Mouse (Mus musculus): Measurements from ENCODE around the gene Creb3. TPM values are rescaled to one million over a fixed set of nuclear protein-coding genes. Genes with fewer than 3 reads are reported as not detected.

The Creb3 gene
- polyA plus RNA-seq, 1 experiment, result 133 TPM

GRCm38 (mm10) chr4:43553891-43554290 lies 8.2 kb upstream of the Creb3 start:
- Histone ChIP-seq H3K4me1 (ENCODE audit: control insufficient read depth, insufficient read depth, insufficient read length, low read length) (peaks cover 6% of the 10 kb centered on the region; the same call in 1 of the 2 replicates), H3K36me3 (ENCODE audit: control insufficient read depth, insufficient read depth, low read length) (peaks cover 74% of the 10 kb centered on the region), H3K4me3 (ENCODE audit: low read depth, low read length) (no peak overlapping the region), H3K27ac (ENCODE audit: insufficient read depth, low read depth, low read length) (no peak overlapping the region), H3K27me3 (ENCODE audit: control insufficient read depth, insufficient read depth, low read length) (no peaks in the 10 kb centered on the region)
- no peak for TF ChIP-seq CTCF (IDR thresholded peaks at IDR 0.05; ENCODE audit: extremely low read depth, insufficient read length, insufficient replicate concordance, low read depth, low read length)
- TF ChIP-seq POLR2A (IDR thresholded peaks at IDR 0.05; ENCODE audit: low read depth, low read length), result no peak

- H3K4me3 ChIP-seq (ENCODE audit: low read depth, low read length), result no peak overlapping the region
- WGBS, result 91% methylated on average over 7 of the region's 7 CpGs
- no peaks in the 10 kb centered on the region for H3K27me3 ChIP-seq (ENCODE audit: control insufficient read depth, insufficient read depth, low read length)
- TF ChIP-seq POLR2A (IDR thresholded peaks at IDR 0.05; ENCODE audit: low read depth, low read length), result no peak
- TF ChIP-seq CTCF (IDR thresholded peaks at IDR 0.05; ENCODE audit: extremely low read depth, insufficient read length, insufficient replicate concordance, low read depth, low read length), result no peak
- no peak overlapping the region for H3K27ac ChIP-seq (ENCODE audit: insufficient read depth, low read depth, low read length)
- peaks cover 12% of the 10 kb centered on the region; the same call in 1 of the 2 replicates for H3K4me1 ChIP-seq (ENCODE audit: control insufficient read depth, insufficient read depth, insufficient read length, low read length)
- H3K36me3 ChIP-seq (ENCODE audit: control insufficient read depth, insufficient read depth, low read length), result peaks cover 55% of the 10 kb centered on the region
Observed at GRCm38 (mm10) chr4:43555926-43556325, 6.2 kb upstream of the Creb3 start.

DNA sequence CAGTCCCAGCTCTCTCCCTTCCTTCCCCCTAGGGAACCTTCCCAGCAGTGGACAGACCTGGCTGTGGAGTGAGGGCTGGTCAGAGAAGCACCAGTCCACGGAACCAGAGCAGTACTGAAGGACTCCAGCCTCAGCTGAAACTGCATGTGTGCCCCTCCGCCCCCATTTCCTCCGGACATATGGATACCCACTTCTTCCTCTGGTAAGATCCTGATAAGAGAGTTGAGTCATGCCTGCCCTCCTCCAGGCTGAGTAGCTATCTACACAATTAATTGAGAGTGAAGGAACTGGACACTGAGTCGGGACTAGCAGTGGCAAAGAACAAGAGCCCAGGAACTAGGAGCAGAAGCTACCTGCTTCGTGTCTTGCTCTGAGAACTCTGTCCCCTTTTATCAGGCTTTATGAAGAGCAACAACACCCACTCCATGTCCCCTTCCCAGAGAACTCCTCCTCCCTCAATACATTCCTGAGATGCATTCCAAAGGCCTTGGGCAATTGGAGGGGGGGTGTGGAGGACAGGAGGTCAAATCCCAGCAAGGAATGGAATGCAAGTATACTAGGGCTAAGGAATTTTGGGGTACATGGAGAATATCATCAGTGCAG lies 4.0 kb upstream of the Creb3 start:
- TF ChIP-seq CTCF (IDR thresholded peaks at IDR 0.05; ENCODE audit: extremely low read depth, insufficient read length, insufficient replicate concordance, low read depth, low read length), result no peak
- TF ChIP-seq POLR2A (IDR thresholded peaks at IDR 0.05; ENCODE audit: low read depth, low read length), result no peak
- H3K4me3 ChIP-seq (ENCODE audit: low read depth, low read length), result peak overlapping the region; percentile 14; the same call in 1 of the 2 replicates
- peaks cover 37% of the 10 kb centered on the region for H3K36me3 ChIP-seq (ENCODE audit: control insufficient read depth, insufficient read depth, low read length)
- peaks cover 13% of the 10 kb centered on the region; the same call in 1 of the 2 replicates for H3K4me1 ChIP-seq (ENCODE audit: control insufficient read depth, insufficient read depth, insufficient read length, low read length)
- WGBS, result 45% methylated on average over 5 of the region's 5 CpGs
- H3K27me3 ChIP-seq (ENCODE audit: control insufficient read depth, insufficient read depth, low read length), result no peaks in the 10 kb centered on the region
- H3K27ac ChIP-seq (ENCODE audit: insufficient read depth, low read depth, low read length), result peak overlapping the region; percentile 74

- Histone ChIP-seq H3K27ac (ENCODE audit: insufficient read depth, low read depth, low read length) (peak overlapping the region; percentile 74), H3K36me3 (ENCODE audit: control insufficient read depth, insufficient read depth, low read length) (peaks cover 30% of the 10 kb centered on the region), H3K27me3 (ENCODE audit: control insufficient read depth, insufficient read depth, low read length) (no peaks in the 10 kb centered on the region), H3K4me3 (ENCODE audit: low read depth, low read length) (peak overlapping the region; percentile 43), H3K4me1 (ENCODE audit: control insufficient read depth, insufficient read depth, insufficient read length, low read length) (peaks cover 15% of the 10 kb centered on the region; the same call in 1 of the 2 replicates)
- WGBS, result 49% methylated on average over 13 of the region's 13 CpGs
- TF ChIP-seq CTCF (IDR thresholded peaks at IDR 0.05; ENCODE audit: extremely low read depth, insufficient read length, insufficient replicate concordance, low read depth, low read length) (no peak), POLR2A (IDR thresholded peaks at IDR 0.05; ENCODE audit: low read depth, low read length) (peak; percentile 32)
Observed at GRCm38 (mm10) chr4:43558631-43559356, 3.3 kb upstream of the Creb3 start.

GRCm38 (mm10) chr4:43559519-43560242 lies 2.5 kb upstream of the Creb3 start:
- peaks cover 17% of the 10 kb centered on the region; the same call in 1 of the 2 replicates for H3K4me1 ChIP-seq (ENCODE audit: control insufficient read depth, insufficient read depth, insufficient read length, low read length)
- peaks cover 26% of the 10 kb centered on the region for H3K36me3 ChIP-seq (ENCODE audit: control insufficient read depth, insufficient read depth, low read length)
- H3K4me3 ChIP-seq (ENCODE audit: low read depth, low read length), result peak overlapping the region; percentile 56
- H3K27me3 ChIP-seq (ENCODE audit: control insufficient read depth, insufficient read depth, low read length), result no peaks in the 10 kb centered on the region
- WGBS, result 67% methylated on average over 13 of the region's 13 CpGs
- TF ChIP-seq POLR2A (IDR thresholded peaks at IDR 0.05; ENCODE audit: low read depth, low read length) (no peak), CTCF (IDR thresholded peaks at IDR 0.05; ENCODE audit: extremely low read depth, insufficient read length, insufficient replicate concordance, low read depth, low read length) (no peak)
- peak overlapping the region; percentile 87 for H3K27ac ChIP-seq (ENCODE audit: insufficient read depth, low read depth, low read length)

GRCm38 (mm10) chr4:43560243-43560611 lies 1.9 kb upstream of the Creb3 start:
- Histone ChIP-seq H3K4me1 (ENCODE audit: control insufficient read depth, insufficient read depth, insufficient read length, low read length) (peaks cover 17% of the 10 kb centered on the region; the same call in 1 of the 2 replicates), H3K27me3 (ENCODE audit: control insufficient read depth, insufficient read depth, low read length) (no peaks in the 10 kb centered on the region), H3K4me3 (ENCODE audit: low read depth, low read length) (peak overlapping the region; percentile 56), H3K36me3 (ENCODE audit: control insufficient read depth, insufficient read depth, low read length) (peaks cover 23% of the 10 kb centered on the region), H3K27ac (ENCODE audit: insufficient read depth, low read depth, low read length) (peak overlapping the region; percentile 87)
- TF ChIP-seq POLR2A (IDR thresholded peaks at IDR 0.05; ENCODE audit: low read depth, low read length) (0 out of 2 replicates have a peak, but pooled peaks have one; percentile 31), CTCF (IDR thresholded peaks at IDR 0.05; ENCODE audit: extremely low read depth, insufficient read length, insufficient replicate concordance, low read depth, low read length) (no peak)
- 49% methylated on average over 6 of the region's 6 CpGs for WGBS
